Mouse (Mus musculus): ENCODE results near the gene Casc3.
A peak's percentile ranks its signal among the peaks of the same experiment; 100 is the strongest.

Casc3 gene

GRCm38 (mm10) chr11:98804605-98805004, at the start of gene Casc3:
Gene Casc3 (plus strand): TSS chr11:98804905.
- DNase-seq (ENCODE audit: low spot score), result no peak

- no peak for DNase-seq (ENCODE audit: low spot score)
Measured at GRCm38 (mm10) chr11:98755726-98756380, 48.9 kb upstream of the Casc3 start.

GRCm38 (mm10) chr11:98756711-98757110, 48.0 kb upstream of the Casc3 start:
- DNase-seq (ENCODE audit: low spot score), result no peak

GRCm38 (mm10) chr11:98761939-98762338, 42.8 kb upstream of the Casc3 start:
- no peak for DNase-seq (ENCODE audit: low spot score)

- DNase-seq (ENCODE audit: low spot score), result no peak
Measured at GRCm38 (mm10) chr11:98762756-98763501, 41.8 kb upstream of the Casc3 start.

- DNase-seq (ENCODE audit: low spot score), result no peak
Measured at GRCm38 (mm10) chr11:98763502-98763861, 41.2 kb upstream of the Casc3 start.

GRCm38 (mm10) chr11:98764091-98764490, 40.6 kb upstream of the Casc3 start:
- DNase-seq (ENCODE audit: low spot score), result no peak

- DNase-seq (ENCODE audit: low spot score), result no peak
Measured at GRCm38 (mm10) chr11:98764746-98765145, 40.0 kb upstream of the Casc3 start.

- DNase-seq (ENCODE audit: low spot score), result no peak
Measured at GRCm38 (mm10) chr11:98765421-98766309, 39.0 kb upstream of the Casc3 start.

GRCm38 (mm10) chr11:98766346-98766745, 38.4 kb upstream of the Casc3 start:
- DNase-seq (ENCODE audit: low spot score), result no peak

GRCm38 (mm10) chr11:98766816-98767215, 37.9 kb upstream of the Casc3 start:
- no peak for DNase-seq (ENCODE audit: low spot score)

GRCm38 (mm10) chr11:98767276-98767675, 37.4 kb upstream of the Casc3 start:
- peak; percentile 67 for DNase-seq (ENCODE audit: low spot score)

- no peak for DNase-seq (ENCODE audit: low spot score)
Measured at GRCm38 (mm10) chr11:98767713-98768112, 37.0 kb upstream of the Casc3 start.

GRCm38 (mm10) chr11:98768127-98769006, 36.3 kb upstream of the Casc3 start:
- DNase-seq (ENCODE audit: low spot score), result peak; percentile 66

- no peak for DNase-seq (ENCODE audit: low spot score)
Measured at GRCm38 (mm10) chr11:98769007-98769954, 35.4 kb upstream of the Casc3 start.

- DNase-seq (ENCODE audit: low spot score), result no peak
Measured at GRCm38 (mm10) chr11:98770096-98770975, 34.4 kb upstream of the Casc3 start.

GRCm38 (mm10) chr11:98771131-98771530, 33.6 kb upstream of the Casc3 start:
- no peak for DNase-seq (ENCODE audit: low spot score)

GRCm38 (mm10) chr11:98771844-98772525, 32.7 kb upstream of the Casc3 start:
- no peak for DNase-seq (ENCODE audit: low spot score)

GRCm38 (mm10) chr11:98772667-98773171, 32.0 kb upstream of the Casc3 start:
- DNase-seq (ENCODE audit: low spot score), result no peak
